Mouse (Mus musculus): ENCODE measurements at regions not wholly inside any gene's neighbourhood (a gene's known extent, or its start where the extent isn't known, plus 50 kb on each side); places are given as distances from the start of the nearest gene placed in this dataset.

GRCm38 (mm10) chr10:111767813-111768455 lies 204.5 kb upstream of the Krr1 start:
- H3K27ac ChIP-seq (ENCODE audit: low read depth, low read length) = no peak overlapping the region
- WGBS = 91% methylated on average over 14 of the region's 14 CpGs

GRCm38 (mm10) chr10:111769486-111770002 lies 202.9 kb upstream of the Krr1 start:
- Histone ChIP-seq H3K4me3 (ENCODE audit: low read depth, low read length) (no peak overlapping the region), H3K9me3 (ENCODE audit: control insufficient read depth, low read length) (no peaks in the 10 kb centered on the region), H3K27ac (ENCODE audit: low read depth, low read length) (no peak overlapping the region), H3K4me2 (replicated peaks; ENCODE audit: low read depth, low read length) (no peak overlapping the region), H3K4me1 (replicated peaks; ENCODE audit: control insufficient read depth, insufficient read depth, low read length) (no peaks in the 10 kb centered on the region), H3K27me3 (ENCODE audit: control insufficient read depth, insufficient read depth, low read length) (no peaks in the 10 kb centered on the region), H3K9ac (ENCODE audit: low read depth, low read length) (no peak overlapping the region), H3K36me3 (ENCODE audit: control insufficient read depth, insufficient read depth, low read length) (no peaks in the 10 kb centered on the region)
- ATAC-seq (ENCODE audit: low FRiP score) (no peak), DNase-seq (ENCODE audit: low spot score) (no peak)
- 78% methylated on average over 9 of the region's 9 CpGs for WGBS

More at GRCm38 (mm10) chr10:111767813-111768455, 204.5 kb upstream of the Krr1 start:
- no peak for DNase-seq (ENCODE audit: low spot score)
- H3K4me2 ChIP-seq (replicated peaks; ENCODE audit: low read depth, low read length) = no peak overlapping the region
- H3K27me3 ChIP-seq (ENCODE audit: control insufficient read depth, insufficient read depth, low read length) = no peaks in the 10 kb centered on the region
- H3K36me3 ChIP-seq (ENCODE audit: control insufficient read depth, insufficient read depth, low read length) = no peaks in the 10 kb centered on the region
- no peaks in the 10 kb centered on the region for H3K4me1 ChIP-seq (replicated peaks; ENCODE audit: control insufficient read depth, insufficient read depth, low read length)
- no peak for ATAC-seq (ENCODE audit: low FRiP score)
- H3K9ac ChIP-seq (ENCODE audit: low read depth, low read length) = no peak overlapping the region
- no peaks in the 10 kb centered on the region for H3K9me3 ChIP-seq (ENCODE audit: control insufficient read depth, low read length)
- H3K4me3 ChIP-seq (ENCODE audit: low read depth, low read length) = no peak overlapping the region

DNA sequence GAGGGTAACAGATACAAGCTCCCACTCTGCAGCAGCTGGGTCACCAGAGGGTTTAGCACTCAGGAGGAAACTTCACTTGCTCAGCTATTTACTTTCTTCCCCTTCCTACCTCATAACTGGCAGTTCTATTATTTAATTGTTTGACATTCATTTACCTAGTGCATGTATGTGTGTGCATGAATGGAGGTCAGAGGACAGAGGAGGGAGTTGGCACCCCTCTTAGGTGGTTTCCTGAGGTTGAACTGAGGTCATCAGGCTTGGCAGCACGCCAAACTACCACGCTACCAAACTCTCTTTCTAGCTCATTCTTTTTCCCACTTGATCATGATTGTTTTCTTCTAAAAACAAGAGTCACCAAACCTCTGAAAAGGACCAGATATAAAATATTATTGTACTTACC lies 202.4 kb upstream of the Krr1 start:
- no peaks in the 10 kb centered on the region for H3K4me1 ChIP-seq (replicated peaks; ENCODE audit: control insufficient read depth, insufficient read depth, low read length)
- no peaks in the 10 kb centered on the region for H3K9me3 ChIP-seq (ENCODE audit: control insufficient read depth, low read length)
- DNase-seq (ENCODE audit: low spot score) (no peak), ATAC-seq (ENCODE audit: low FRiP score) (no peak)
- H3K4me3 ChIP-seq (ENCODE audit: low read depth, low read length) = no peak overlapping the region
- no peaks in the 10 kb centered on the region for H3K27me3 ChIP-seq (ENCODE audit: control insufficient read depth, insufficient read depth, low read length)
- no peak overlapping the region for H3K27ac ChIP-seq (ENCODE audit: low read depth, low read length)
- no peaks in the 10 kb centered on the region for H3K36me3 ChIP-seq (ENCODE audit: control insufficient read depth, insufficient read depth, low read length)
- 90% methylated on average over 2 of the region's 2 CpGs for whole genome bisulfite sequencing
- H3K9ac ChIP-seq (ENCODE audit: low read depth, low read length) = no peak overlapping the region
- no peak overlapping the region for H3K4me2 ChIP-seq (replicated peaks; ENCODE audit: low read depth, low read length)

DNA sequence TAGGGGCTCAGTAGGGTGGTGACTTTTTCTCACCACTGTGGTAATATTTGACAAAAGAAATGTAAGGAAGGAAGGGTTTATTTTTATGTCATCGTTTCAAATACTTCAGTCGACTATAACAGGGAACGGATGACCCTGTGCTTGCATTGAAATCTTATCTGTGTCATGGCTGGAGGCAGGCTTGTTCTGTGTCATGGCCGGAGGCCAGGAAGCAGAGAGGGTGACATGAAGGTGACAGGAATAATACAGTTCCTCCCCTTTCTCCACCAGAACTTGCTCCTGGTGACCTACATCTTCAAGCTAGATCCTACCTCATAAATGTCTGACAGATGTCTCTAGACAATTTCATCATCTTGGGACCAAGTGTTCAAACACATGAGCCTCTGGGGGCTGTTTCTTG lies 201.5 kb upstream of the Krr1 start:
- Histone ChIP-seq H3K27me3 (ENCODE audit: control insufficient read depth, insufficient read depth, low read length) (no peaks in the 10 kb centered on the region), H3K4me1 (replicated peaks; ENCODE audit: control insufficient read depth, insufficient read depth, low read length) (no peaks in the 10 kb centered on the region), H3K36me3 (ENCODE audit: control insufficient read depth, insufficient read depth, low read length) (no peaks in the 10 kb centered on the region), H3K9me3 (ENCODE audit: control insufficient read depth, low read length) (no peaks in the 10 kb centered on the region), H3K27ac (ENCODE audit: low read depth, low read length) (no peak overlapping the region), H3K4me3 (ENCODE audit: low read depth, low read length) (no peak overlapping the region), H3K9ac (ENCODE audit: low read depth, low read length) (no peak overlapping the region), H3K4me2 (replicated peaks; ENCODE audit: low read depth, low read length) (no peak overlapping the region)
- WGBS = 88% methylated on average over 4 of the region's 4 CpGs
- ATAC-seq (ENCODE audit: low FRiP score) (no peak), DNase-seq (ENCODE audit: low spot score) (no peak)

- ATAC-seq (ENCODE audit: low FRiP score) = no peak
- no peak overlapping the region for H3K4me2 ChIP-seq (replicated peaks; ENCODE audit: low read depth, low read length)
- DNase-seq (ENCODE audit: low spot score) = no peak
Observed at GRCm38 (mm10) chr10:111777559-111777958, 194.9 kb upstream of the Krr1 start.

DNA sequence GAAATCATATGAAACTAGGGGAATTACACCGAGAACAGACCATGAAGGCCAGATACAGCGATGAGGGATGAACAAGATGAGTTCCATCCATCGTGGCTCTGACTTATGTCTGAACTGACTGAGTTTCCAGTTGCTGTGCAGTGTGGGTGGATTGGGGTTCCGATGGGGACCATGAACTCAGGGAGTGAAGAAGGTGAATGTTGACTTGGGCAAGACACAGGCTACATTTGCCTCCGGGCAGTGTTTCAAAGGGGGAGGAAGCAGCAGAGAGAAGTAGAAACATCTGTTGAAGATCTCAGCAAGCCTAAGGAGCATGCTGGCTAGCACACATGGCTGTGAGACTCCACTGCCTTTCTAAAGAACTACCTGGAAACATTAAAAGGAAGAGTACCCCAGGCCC lies 194.4 kb upstream of the Krr1 start:
- no peak overlapping the region for H3K27ac ChIP-seq (ENCODE audit: low read depth, low read length)
- DNase-seq (ENCODE audit: low spot score) (no peak), ATAC-seq (ENCODE audit: low FRiP score) (no peak)
- no peaks in the 10 kb centered on the region for H3K4me1 ChIP-seq (replicated peaks; ENCODE audit: control insufficient read depth, insufficient read depth, low read length)
- no peaks in the 10 kb centered on the region for H3K36me3 ChIP-seq (ENCODE audit: control insufficient read depth, insufficient read depth, low read length)
- no peaks in the 10 kb centered on the region for H3K9me3 ChIP-seq (ENCODE audit: control insufficient read depth, low read length)
- no peak overlapping the region for H3K4me3 ChIP-seq (ENCODE audit: low read depth, low read length)
- no peaks in the 10 kb centered on the region for H3K27me3 ChIP-seq (ENCODE audit: control insufficient read depth, insufficient read depth, low read length)
- no peak overlapping the region for H3K9ac ChIP-seq (ENCODE audit: low read depth, low read length)
- WGBS = 90% methylated on average over 5 of the region's 5 CpGs
- no peak overlapping the region for H3K4me2 ChIP-seq (replicated peaks; ENCODE audit: low read depth, low read length)

More at GRCm38 (mm10) chr10:111777559-111777958, 194.9 kb upstream of the Krr1 start:
- Histone ChIP-seq H3K27ac (ENCODE audit: low read depth, low read length) (no peak overlapping the region), H3K36me3 (ENCODE audit: control insufficient read depth, insufficient read depth, low read length) (no peaks in the 10 kb centered on the region), H3K9me3 (ENCODE audit: control insufficient read depth, low read length) (no peaks in the 10 kb centered on the region), H3K4me3 (ENCODE audit: low read depth, low read length) (no peak overlapping the region), H3K4me1 (replicated peaks; ENCODE audit: control insufficient read depth, insufficient read depth, low read length) (no peaks in the 10 kb centered on the region), H3K9ac (ENCODE audit: low read depth, low read length) (no peak overlapping the region), H3K27me3 (ENCODE audit: control insufficient read depth, insufficient read depth, low read length) (no peaks in the 10 kb centered on the region)

DNA sequence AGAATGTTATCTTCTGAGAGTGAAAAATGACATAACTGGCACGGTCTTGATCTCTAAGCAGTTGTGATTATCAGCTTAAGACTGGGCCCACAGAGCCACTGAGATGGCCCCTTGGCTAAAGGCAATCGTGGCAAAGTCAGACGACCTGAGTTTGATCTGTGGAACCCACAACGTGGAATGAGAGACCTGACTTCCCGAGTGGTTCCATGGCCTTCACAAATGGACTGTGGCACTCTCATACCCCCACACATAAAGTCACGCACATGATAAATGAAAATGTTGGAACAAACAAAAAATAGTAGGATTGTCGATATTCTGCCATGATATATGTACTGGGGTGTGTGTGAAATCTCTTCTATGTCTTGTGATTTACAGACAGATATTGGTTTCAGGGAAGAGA lies 192.5 kb upstream of the Krr1 start:
- Histone ChIP-seq H3K4me1 (replicated peaks; ENCODE audit: control insufficient read depth, insufficient read depth, low read length) (no peaks in the 10 kb centered on the region), H3K27ac (ENCODE audit: low read depth, low read length) (no peak overlapping the region), H3K4me3 (ENCODE audit: low read depth, low read length) (no peak overlapping the region), H3K4me2 (replicated peaks; ENCODE audit: low read depth, low read length) (no peak overlapping the region), H3K9me3 (ENCODE audit: control insufficient read depth, low read length) (no peaks in the 10 kb centered on the region), H3K36me3 (ENCODE audit: control insufficient read depth, insufficient read depth, low read length) (no peaks in the 10 kb centered on the region), H3K9ac (ENCODE audit: low read depth, low read length) (no peak overlapping the region), H3K27me3 (ENCODE audit: control insufficient read depth, insufficient read depth, low read length) (no peaks in the 10 kb centered on the region)
- DNase-seq (ENCODE audit: low spot score) (no peak), ATAC-seq (ENCODE audit: low FRiP score) (no peak)
- 94% methylated on average over 7 of the region's 7 CpGs for WGBS

DNA sequence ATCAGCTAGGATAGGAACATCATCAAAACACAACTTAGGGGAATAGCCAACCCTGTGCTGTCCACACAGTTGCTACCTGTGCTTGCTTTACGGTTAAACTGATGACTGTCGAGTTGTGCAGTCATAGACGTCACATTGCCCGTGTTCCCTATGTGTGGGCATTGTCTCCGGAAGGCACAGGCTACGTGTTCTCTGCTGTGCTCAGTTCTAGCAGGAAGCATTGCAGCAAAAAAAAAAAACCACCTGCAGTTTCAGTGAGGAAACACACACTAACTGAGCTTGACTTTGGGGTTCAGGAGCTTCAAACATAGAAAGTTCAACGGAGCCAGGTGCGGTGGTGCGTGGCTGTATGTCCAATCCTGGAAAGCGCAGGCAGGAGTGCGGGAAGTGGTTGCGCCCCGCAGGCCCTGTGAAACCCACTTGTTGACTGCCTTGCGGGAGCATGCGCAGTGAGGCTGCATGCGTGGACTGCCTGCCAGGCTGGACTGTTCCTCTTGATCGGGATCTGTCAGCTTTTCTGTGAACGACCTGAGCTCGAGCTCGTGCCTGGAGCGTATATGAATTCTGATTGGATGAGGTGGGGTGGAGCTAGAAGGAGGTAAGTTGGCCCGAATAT lies 190.2 kb upstream of the Krr1 start:
- ATAC-seq (ENCODE audit: low FRiP score) (no peak), DNase-seq (ENCODE audit: low spot score) (no peak)
- no peak overlapping the region for H3K4me2 ChIP-seq (replicated peaks; ENCODE audit: low read depth, low read length)
- H3K9ac ChIP-seq (ENCODE audit: low read depth, low read length) = no peak overlapping the region
- H3K36me3 ChIP-seq (ENCODE audit: control insufficient read depth, insufficient read depth, low read length) = no peaks in the 10 kb centered on the region
- no peaks in the 10 kb centered on the region for H3K4me1 ChIP-seq (replicated peaks; ENCODE audit: control insufficient read depth, insufficient read depth, low read length)
- no peaks in the 10 kb centered on the region for H3K27me3 ChIP-seq (ENCODE audit: control insufficient read depth, insufficient read depth, low read length)
- 86% methylated on average over 22 of the region's 22 CpGs for WGBS
- no peak overlapping the region for H3K4me3 ChIP-seq (ENCODE audit: low read depth, low read length)
- no peaks in the 10 kb centered on the region for H3K9me3 ChIP-seq (ENCODE audit: control insufficient read depth, low read length)
- no peak overlapping the region for H3K27ac ChIP-seq (ENCODE audit: low read depth, low read length)

GRCm38 (mm10) chr10:111783496-111783895 lies 189.0 kb upstream of the Krr1 start:
- no peak overlapping the region for H3K4me3 ChIP-seq (ENCODE audit: low read depth, low read length)
- no peaks in the 10 kb centered on the region for H3K4me1 ChIP-seq (replicated peaks; ENCODE audit: control insufficient read depth, insufficient read depth, low read length)
- WGBS = 46% methylated on average over 3 of the region's 3 CpGs
- no peak overlapping the region for H3K9ac ChIP-seq (ENCODE audit: low read depth, low read length)
- DNase-seq (ENCODE audit: low spot score) (no peak), ATAC-seq (ENCODE audit: low FRiP score) (no peak)
- H3K27me3 ChIP-seq (ENCODE audit: control insufficient read depth, insufficient read depth, low read length) = no peaks in the 10 kb centered on the region
- H3K4me2 ChIP-seq (replicated peaks; ENCODE audit: low read depth, low read length) = no peak overlapping the region
- no peak overlapping the region for H3K27ac ChIP-seq (ENCODE audit: low read depth, low read length)
- no peaks in the 10 kb centered on the region for H3K9me3 ChIP-seq (ENCODE audit: control insufficient read depth, low read length)
- H3K36me3 ChIP-seq (ENCODE audit: control insufficient read depth, insufficient read depth, low read length) = no peaks in the 10 kb centered on the region

Measured in hindbrain, embryonic 11.5 days (tissue).